28 mouse cellular contexts compared by ENCODE assay signal in genomic region chr7:68250902-68251301, GRCm38 (mm10). TPM values are rescaled to one million over a fixed set of nuclear protein-coding genes. Genes with fewer than 3 reads are reported as not detected.
A peak's percentile ranks its signal among the peaks of the same experiment; 100 is the strongest.
DNase-seq lines count a peak whose midpoint lies in the region; TF ChIP-seq lines count a peak whose summit lies in the region.
"Had no signal": no experiment of that assay in that cellular context is flagged by ENCODE, and none has a peak within 500 bp of the region (broad histone marks: within the 10 kb centered on the region; RNA-seq: fewer than 3 reads in every experiment).

No protein-coding gene starts in this region.

- no peak for TF ChIP-seq POLR2A in spleen, adult 2 months (IDR thresholded peaks at IDR 0.05; ENCODE audit: low read depth, low read length)

- DNase-seq in spleen, adult 2 months (ENCODE audit: low read depth in 1 of 2, low spot score in 2 of 2), result no peak
- no peak for DNase-seq in spleen, postnatal 10 days (ENCODE audit: low spot score in 2 of 2)
- peak; percentile 29 for DNase-seq in CD4-positive helper T cell, adult 2 months (ENCODE audit: low read depth, low spot score)
- DNase-seq in induced T-regulatory cell, adult 2 months (ENCODE audit: low read depth), result peak; percentile 64
- peak; percentile 59 for DNase-seq in naive thymus-derived CD4-positive, alpha-beta T cell, adult 2 months (ENCODE audit: low read depth)
- DNase-seq in left cerebral cortex, adult 9 months (ENCODE audit: low spot score in 2 of 2), result no peak
- no peak for DNase-seq in kidney, postnatal 25 days
- DNase-seq: adrenal gland, adult 8-10 months; adrenal gland, postnatal 14 days; adrenal gland, postnatal 36 days; cerebellum, adult 18-20 months; cerebellum, adult 8-10 months; cerebellum, adult 9-11 months; cerebellum, postnatal 14 days; cerebellum, postnatal 36 days; embryo, embryonic 11 days had no signal

- no peak overlapping the region for H3K4me3 ChIP-seq in spleen, adult 2 months (ENCODE audit: extremely low read depth, insufficient read depth, insufficient read length)
- H3K4me3 ChIP-seq: embryonic facial prominence, embryonic 13.5 days; embryonic facial prominence, embryonic 15.5 days; erythroblast, embryonic 14.5 days; forebrain, embryonic 10.5 days; forebrain, embryonic 12.5 days had no signal

- no peaks in the 10 kb centered on the region for H3K27me3 ChIP-seq in spleen, adult 2 months (ENCODE audit: control insufficient read depth, insufficient read depth, low read length)
- H3K27me3 ChIP-seq: CH12.LX; embryonic facial prominence, embryonic 13.5 days; embryonic facial prominence, embryonic 15.5 days; forebrain, embryonic 12.5 days; Patski had no signal

- H3K4me1 ChIP-seq in spleen, adult 2 months (ENCODE audit: control insufficient read depth, insufficient read depth, insufficient read length), result no peaks in the 10 kb centered on the region; the same call in 1 of the 2 replicates
- H3K4me1 ChIP-seq: embryonic facial prominence, embryonic 15.5 days; forebrain, embryonic 10.5 days; forebrain, embryonic 12.5 days had no signal

- H3K27ac ChIP-seq in spleen, adult 2 months (ENCODE audit: insufficient read depth, low read length), result peak overlapping the region; percentile 36
- H3K27ac ChIP-seq: embryonic facial prominence, embryonic 13.5 days; embryonic facial prominence, embryonic 15.5 days; forebrain, embryonic 10.5 days; forebrain, embryonic 12.5 days had no signal

- H3K36me3 ChIP-seq in spleen, adult 2 months (ENCODE audit: control insufficient read depth, insufficient read depth, low read length), result no peaks in the 10 kb centered on the region
- H3K36me3 ChIP-seq: embryonic facial prominence, embryonic 13.5 days; embryonic facial prominence, embryonic 15.5 days; forebrain, embryonic 10.5 days; forebrain, embryonic 12.5 days; G1E had no signal

- TF ChIP-seq CTCF in spleen, adult 2 months (IDR thresholded peaks at IDR 0.05; ENCODE audit: extremely low read depth, insufficient read depth, insufficient read length, insufficient replicate concordance), result no peak

- 76% methylated on average over 3 of the region's 3 CpGs for WGBS in spleen, adult 2 months

RNA-seq across cellular contexts. Expression of gene Pgpep1l, which starts 13.1 kb away (rescaled TPM):
- 0.36 and 0.53 TPM in 2 replicates for polyA plus RNA-seq in spleen, adult 2 months (2012; rRNA removed)
- polyA plus RNA-seq: C2C12; embryonic facial prominence, embryonic 11.5 days; embryonic facial prominence, embryonic 15.5 days; erythroblast, embryonic 14.5 days; forebrain, embryonic 10.5 days; forebrain, embryonic 12.5 days; forebrain, embryonic 14.5 days; forebrain, embryonic 16.5 days; Patski had no signal

RNA-seq across cellular contexts. Expression of gene Fam169b, which starts 22.7 kb away (rescaled TPM):
- 27.9 and 29.2 TPM in 2 replicates for polyA plus RNA-seq in spleen, adult 2 months (2012; rRNA removed)
- polyA plus RNA-seq: erythroblast, embryonic 14.5 days; forebrain, embryonic 16.5 days; G1E had no signal

Comparison
In these comparisons a context has a peak if more than half of its experiments do, and no peak if none do; other contexts are left out.
1. DNase-seq: peak in CD4-positive helper T cell, adult 2 months (single experiment), induced T-regulatory cell, adult 2 months (single experiment) and naive thymus-derived CD4-positive, alpha-beta T cell, adult 2 months (single experiment); none in spleen, adult 2 months (0 of 2), spleen, postnatal 10 days (0 of 2), left cerebral cortex, adult 9 months (0 of 2) and kidney, postnatal 25 days (0 of 2).